Mouse (Mus musculus) adipocyte (in vitro differentiated cells): Measurements from ENCODE around the gene Tacr3.

Experiments used
- DNase-seq: peaks from one replicate; pipeline ENCODE4 v3.0.0-alpha.2; 2016; ENCODE audit warnings: low spot score

The Tacr3 gene

DNA sequence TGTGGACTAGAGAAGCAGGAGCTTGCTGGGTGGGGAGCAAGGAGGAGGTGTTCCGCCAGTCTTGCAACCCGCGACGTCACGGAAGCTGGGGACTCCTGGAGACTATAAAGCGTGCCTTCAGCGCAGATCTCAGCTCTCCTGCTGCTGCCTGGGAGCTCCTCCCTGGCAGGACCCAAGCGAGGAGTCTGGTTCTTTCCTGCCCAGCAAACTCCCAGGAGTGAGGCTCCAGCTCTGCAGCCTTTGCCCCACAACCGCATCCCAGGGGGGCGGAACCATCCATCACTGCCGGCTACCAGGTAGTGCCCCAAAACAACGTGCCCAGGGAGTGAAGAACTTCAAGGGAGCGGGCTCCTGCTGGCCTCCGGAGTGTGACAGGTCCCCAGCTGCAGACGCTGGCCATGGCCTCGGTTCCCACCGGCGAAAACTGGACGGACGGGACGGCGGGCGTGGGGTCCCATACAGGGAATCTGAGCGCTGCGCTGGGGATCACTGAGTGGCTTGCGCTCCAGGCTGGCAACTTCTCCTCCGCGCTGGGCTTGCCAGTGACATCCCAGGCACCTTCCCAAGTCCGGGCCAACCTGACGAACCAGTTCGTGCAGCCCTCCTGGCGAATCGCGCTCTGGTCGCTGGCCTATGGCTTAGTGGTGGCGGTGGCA, at the start of gene Tacr3:
Gene Tacr3 (plus strand): TSS at position 133 of the 656 bp plus-strand sequence.
- no peak for DNase-seq

DNA sequence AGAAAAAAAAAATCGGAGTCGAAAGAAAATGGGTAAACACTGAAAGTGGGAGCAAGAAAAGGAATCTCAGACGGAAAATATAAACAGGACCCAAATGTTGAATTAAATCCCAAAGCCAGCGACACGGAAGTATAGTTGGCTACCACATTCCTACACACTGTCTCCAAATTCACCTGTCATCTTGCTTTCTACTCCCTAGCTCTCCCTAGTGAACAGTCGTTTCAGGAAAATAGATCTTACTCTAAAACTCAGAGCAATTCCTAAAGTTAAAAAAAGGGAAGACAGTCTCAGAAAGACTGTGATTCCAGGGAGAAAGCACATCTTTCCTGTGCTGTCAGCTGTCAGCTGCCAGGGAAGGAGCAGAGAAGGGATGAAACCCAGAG, 324 bp upstream of the Tacr3 start:
- DNase-seq: no peak

DNA sequence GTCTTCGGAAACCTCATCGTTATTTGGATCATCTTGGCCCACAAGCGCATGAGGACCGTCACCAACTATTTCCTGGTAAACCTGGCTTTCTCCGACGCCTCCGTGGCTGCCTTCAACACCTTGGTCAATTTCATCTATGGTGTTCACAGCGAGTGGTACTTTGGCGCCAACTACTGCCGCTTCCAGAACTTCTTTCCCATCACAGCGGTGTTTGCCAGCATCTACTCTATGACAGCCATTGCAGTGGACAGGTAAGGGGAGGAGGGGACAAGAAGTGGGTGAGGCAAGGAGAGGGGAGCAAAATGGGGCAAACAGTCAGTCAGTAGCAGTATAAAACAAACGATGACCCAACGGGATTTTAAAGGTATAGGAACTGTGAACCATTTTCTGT, 719 bp downstream of the Tacr3 start:
- DNase-seq: no peak

DNA sequence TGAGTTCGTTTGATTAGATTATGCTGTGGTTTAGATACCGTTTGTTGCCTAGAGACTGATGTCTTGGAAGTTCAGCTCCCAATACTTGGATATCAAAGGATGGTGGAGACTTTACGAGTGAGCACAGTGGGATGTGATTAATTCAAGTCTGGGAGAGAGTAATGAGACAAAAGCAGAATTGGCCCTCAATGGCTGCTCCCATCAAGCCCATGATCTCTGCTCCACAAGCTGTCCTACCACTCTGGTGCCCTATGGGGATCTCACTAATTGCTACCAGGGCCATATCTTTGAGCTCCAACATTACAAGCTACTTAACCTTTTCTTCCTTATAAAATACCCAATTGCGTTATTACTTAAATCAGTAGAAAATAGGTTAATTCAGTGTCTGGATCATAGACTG, 22.5 kb downstream of the Tacr3 start:
- DNase-seq: no peak

DNA sequence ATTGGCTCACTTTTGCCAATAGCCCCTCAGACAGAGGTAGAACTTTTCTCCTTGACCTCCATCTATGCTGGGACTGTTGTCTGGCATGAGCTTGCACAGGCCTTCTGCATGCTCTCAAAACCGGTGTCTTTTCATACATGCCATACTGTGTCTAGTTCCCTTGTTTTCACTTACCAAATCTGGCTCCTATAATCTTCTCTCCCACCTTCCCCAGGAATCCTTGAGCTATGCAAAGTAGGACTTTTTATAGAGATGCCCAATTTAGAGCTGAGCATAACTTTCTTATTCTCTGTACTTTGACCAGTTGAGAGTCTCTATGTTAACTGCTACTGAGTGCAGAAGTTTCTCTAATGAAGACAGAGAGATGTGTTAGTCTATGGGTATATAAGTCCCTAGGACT, 48.9 kb downstream of the Tacr3 start:
- no peak for DNase-seq

DNA sequence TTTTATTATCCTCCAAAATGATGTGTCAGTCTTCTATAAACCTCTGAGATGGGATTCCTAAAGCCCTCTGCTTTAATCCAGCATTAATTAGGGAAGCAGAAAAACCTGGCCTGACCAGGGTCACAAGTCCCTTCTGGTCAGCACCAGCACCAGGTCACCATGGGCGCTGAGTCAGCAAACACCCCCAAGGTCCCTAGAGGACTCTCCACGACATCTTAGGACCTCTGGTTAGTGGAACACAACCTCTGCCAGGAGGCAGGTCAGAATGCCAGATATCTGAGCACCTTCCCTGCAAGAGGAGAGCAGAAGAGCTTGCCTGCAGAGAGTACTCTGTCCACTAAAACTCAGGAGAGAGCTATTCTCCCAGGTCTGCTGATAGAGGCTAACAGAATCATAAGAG, 67.0 kb downstream of the Tacr3 start:
- no peak for DNase-seq

DNA sequence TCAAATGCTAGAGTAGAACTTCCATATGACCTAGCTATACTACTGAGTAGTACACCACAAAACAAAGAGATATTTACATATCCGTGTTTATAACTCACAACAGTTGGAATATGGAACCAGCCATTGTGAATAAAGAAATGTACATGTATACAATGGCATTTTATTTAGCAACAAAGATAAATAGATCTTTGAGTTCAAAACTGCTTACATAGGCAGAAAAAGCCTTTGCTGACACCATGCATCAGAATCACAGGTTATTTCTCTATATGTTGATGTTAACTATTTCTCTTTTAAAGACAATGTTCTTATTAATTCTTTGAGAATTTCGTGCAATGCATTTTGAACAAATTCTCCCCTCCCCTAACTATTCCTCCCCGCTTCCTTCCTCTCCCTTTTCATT, 80.1 kb downstream of the Tacr3 start:
- DNase-seq: no peak

DNA sequence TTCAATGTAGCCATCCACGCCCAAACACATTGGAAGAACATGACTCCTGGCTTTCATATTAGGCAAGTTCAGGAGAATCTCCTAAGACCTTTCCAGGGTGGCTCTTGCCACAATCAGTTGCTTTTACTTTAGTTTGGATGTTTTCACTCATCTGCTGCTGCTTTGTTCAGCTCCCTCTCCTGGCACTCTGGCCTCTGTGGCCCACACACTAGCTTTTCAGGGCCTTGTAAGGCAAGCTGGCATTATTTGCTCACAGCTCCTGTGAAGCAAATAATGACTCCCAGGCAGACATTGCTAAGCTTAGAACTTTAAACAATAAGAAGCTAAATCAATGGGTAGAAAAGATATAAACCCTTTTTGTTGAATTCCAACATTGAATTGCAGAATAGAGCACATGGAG, 105.9 kb downstream of the Tacr3 start:
- no peak for DNase-seq

DNA sequence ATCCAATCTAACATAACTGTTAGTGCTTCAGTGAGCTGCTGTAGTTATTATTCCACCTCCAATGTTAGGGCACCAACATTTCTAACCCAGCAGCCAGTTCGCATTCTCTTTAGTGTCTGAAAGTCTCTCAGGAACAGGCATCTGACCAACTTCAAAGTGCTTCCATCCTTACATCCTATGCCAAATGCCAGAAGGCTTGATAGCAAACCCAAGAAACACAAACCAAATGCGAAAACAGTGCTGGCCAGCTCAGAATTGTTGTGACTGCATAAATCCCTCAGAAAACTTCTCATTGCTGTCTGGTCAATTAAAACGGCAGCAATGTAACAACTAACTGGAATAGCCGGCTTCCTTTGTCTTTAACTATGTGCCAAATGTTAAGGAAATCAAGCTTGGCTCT, 106.7 kb downstream of the Tacr3 start:
- DNase-seq: no peak

DNA sequence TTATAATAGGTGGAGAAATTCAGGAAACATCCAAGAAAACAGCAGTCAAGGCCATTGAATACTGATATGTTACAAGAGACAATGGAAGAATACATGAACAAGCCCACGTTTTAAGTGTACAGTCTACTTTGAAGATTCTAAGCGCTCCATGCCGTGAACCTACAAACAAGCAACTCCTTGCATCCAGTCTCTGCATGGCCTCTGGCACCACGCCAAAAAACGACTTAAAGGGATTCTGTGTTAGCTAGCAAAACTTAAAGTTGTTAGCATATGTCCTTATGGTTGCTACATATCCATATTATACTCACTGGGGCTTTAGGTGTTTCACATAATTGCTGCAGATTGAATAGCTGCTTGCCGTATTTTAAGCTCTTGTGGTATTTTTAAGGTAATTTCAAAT, 134.7 kb downstream of the Tacr3 start:
- DNase-seq: no peak

DNA sequence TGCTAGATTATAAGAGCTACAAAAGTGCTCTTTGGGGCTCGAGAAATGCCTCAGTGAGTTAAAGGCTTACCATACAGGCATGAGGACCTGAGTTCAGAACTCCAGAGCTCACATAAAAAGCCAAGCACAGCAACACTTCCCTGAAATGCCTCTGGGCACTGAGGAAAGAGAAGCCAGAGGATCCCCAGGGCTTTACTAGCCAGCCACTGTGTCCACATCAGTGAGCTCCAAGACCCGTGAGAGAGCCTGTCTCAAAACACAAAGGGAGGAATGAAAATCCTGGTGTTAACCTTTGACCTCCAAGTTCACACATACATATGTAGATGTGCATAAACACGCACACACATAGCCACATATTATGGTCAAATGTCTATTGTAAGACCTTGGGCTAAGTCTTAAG, 150.1 kb downstream of the Tacr3 start:
- no peak for DNase-seq

DNA sequence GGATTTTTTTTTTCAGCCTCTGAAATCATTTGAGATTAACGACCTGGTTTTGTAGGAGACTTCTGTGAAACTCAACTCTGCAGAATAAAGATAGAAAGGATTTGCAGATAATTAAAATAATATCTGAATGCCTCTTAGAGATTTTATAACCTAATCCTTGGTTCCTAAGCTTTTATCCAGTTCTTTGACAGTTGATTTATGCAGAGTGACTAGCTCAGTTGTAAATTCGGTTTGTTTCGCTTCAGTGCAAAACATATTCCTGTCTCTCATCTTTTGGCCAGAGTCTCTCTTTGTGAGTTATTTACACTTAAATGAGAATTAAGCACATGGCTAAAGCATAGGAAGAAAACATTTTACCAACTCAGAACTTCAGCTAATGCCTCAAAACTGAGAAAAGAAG, 151.3 kb downstream of the Tacr3 start:
- no peak for DNase-seq
